Mouse (Mus musculus): ENCODE measurements around the gene Btf3l4.

Gene Btf3l4

GRCm38 (mm10) chr4:108832916-108833827 is at the start of gene Btf3l4:
Gene Btf3l4 (minus strand): TSS chr4:108833614.
- peak; percentile 79 to 89 for DNase-seq (ENCODE audit: low spot score in 2 of 2)

DNA sequence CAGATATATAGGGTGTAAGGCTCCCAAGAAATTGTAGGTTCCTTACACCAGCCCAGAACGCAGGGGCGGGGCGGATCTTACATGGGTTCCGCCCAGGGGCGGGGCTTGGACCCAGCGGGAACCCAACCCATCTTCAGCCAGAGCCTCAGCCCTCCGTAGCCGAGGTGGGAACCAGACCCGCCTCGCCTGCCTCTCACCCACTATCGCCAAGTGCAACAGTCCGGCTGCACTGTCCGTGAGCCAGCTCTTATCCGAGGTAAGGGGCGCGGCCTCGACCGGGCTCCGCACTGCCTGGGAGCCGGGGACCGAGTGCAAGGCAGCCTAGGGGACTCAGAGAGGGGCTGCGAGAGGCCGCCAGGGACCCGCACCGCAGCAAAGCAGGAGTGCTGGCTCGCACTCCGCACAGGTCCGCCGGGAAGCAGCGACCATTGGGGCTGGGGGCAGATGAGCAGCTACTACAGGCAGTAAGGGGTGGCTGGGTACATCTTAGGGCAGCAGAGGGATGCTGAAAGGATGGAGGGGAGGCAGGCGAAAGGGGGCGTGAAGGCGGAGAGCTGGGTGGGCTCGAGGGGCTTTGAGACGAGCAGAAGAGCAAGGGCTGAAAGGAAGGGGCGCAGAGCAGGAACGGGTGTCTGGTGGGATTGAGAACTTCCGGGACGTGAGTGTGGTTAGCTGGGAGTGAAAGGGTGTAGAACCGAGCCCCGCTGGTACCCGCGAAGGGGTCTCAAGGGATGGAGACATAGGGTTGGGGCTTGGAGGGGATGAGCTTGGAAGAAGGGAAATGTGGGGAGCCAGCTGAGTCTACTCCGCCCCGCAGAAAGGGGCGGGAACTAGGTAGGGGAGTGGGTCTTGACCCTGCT is 45.8 kb upstream of the Btf3l4 start, which contains the start of gene Rab3b:
Gene Rab3b, plus strand, starts transcription at position 101 of the 860 bp plus-strand sequence.
- DNase-seq (ENCODE audit: low spot score in 2 of 2): peak in 1 of 2 experiments; percentile 54

DNA sequence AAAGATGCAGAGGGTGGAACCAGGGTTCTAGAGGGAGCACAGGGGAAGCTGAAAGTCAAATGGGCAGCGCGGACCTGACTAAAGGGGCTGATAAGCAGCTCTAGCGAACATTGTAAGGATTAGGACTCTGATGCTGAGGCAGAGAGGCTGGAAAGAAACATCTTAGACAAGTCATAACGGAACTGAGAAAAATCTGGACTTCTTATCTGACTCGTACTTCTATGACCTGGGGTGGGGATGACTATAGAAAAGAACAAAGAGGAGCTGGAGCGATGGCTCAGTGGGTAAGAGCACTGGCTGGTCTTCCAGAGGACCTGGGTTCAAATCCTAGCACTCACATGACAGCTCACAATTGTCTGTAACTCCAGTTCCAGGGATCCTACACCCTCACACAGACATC is 44.5 kb upstream of the Btf3l4 start:
- no peak for DNase-seq (ENCODE audit: low spot score in 2 of 2)

DNA sequence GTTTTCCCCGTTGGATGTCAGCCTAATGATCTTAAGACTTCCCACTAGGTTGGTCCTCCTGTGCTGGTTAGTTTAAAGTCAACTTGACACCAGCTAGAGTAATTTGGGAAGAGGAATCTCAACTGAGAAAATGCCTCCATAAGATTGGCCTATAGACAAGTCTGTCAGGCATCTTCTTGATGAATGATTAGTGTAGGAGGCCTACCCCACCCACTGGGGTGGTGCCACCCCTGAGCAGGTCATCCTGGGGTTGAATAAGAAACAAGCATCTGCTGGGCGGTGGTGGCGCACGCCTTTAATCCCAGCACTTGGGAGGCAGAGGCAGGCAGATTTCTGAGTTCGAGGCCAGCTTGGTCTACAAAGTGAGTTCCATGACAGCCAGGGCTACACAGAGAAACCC is 40.3 kb upstream of the Btf3l4 start:
- DNase-seq (ENCODE audit: low spot score in 2 of 2): no peak

- DNase-seq (ENCODE audit: low spot score in 2 of 2): peak; percentile 71 to 96
Observed at GRCm38 (mm10) chr4:108869730-108870374, 36.4 kb upstream of the Btf3l4 start.

- no peak for DNase-seq (ENCODE audit: low spot score in 2 of 2)
Observed at GRCm38 (mm10) chr4:108866806-108867205, 33.4 kb upstream of the Btf3l4 start.

GRCm38 (mm10) chr4:108848505-108848848 is 15.1 kb upstream of the Btf3l4 start, which contains the start of gene A730015C16Rik:
Gene A730015C16Rik (minus strand): TSS chr4:108848619.
- DNase-seq (ENCODE audit: low spot score in 2 of 2): no peak

GRCm38 (mm10) chr4:108847715-108848504 is 14.5 kb upstream of the Btf3l4 start, which contains the start of gene Kti12:
Gene Kti12 (plus strand): TSS chr4:108847785.
- DNase-seq (ENCODE audit: low spot score in 2 of 2): peak; percentile 68 to 83

GRCm38 (mm10) chr4:108845824-108846569 is 12.6 kb upstream of the Btf3l4 start:
- DNase-seq (ENCODE audit: low spot score in 2 of 2): no peak

DNA sequence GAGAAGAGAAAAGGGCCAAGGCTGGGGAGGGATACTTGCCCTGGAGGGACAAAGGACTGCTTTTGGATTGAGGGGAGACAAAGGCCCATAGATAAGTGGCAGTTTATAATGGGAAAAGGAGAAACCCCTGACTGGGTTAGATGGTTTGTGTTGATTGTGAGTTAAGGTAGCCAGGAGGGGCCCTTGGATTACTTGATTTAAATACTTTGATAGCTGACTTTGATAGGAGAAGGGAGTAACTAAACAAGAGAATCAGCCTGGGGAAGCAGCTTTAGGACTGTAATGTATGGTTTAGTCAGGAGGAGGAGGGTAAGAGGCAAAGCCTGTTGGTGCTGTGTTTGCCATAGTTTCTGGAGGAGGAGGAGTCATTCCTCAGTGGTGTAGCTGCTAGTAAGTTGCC is 9.9 kb upstream of the Btf3l4 start:
- DNase-seq (ENCODE audit: low spot score in 2 of 2): no peak

- DNase-seq (ENCODE audit: low spot score in 2 of 2): no peak
Observed at GRCm38 (mm10) chr4:108841920-108842578, 8.6 kb upstream of the Btf3l4 start.

DNA sequence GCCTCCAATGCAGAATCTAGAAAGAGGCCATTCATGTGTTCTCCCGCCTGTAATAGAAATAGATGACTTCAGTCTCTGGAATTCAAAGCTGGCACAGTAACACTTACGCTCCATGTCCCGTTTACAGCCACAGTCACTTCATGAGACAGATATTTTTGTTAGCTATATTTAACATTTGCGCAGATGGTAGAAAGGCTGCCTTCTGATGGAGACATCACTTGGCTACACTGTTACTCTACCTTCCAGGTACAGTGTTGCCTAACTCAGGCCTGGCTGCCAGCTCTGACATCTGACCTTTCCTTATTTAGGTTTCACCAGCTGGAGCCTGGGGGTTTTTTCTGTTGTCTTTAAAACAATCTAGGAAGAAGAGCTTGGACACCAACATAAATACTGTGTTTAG is 4.6 kb upstream of the Btf3l4 start:
- peak in 1 of 2 experiments; percentile 35 for DNase-seq (ENCODE audit: low spot score in 2 of 2)

DNA sequence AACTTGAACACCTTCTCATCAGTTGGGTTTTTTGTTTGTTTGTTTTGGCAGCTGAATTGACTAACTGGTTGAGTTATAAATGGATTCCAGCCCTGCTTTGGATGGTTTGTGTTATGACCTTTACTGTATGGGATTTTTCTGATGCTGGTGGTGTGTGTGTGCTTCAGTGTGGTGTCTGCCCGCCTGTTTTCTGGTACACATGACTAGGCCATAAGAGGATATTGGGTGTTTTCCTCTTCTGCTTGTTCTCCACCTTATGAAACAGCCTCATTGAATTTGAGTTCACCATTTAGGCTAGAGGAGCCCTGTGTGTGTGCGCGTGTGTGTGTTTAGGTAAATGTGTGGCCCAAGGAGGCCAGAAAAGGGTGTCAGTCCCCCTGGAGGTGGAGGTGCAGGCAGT is 2.1 kb upstream of the Btf3l4 start:
- DNase-seq (ENCODE audit: low spot score in 2 of 2): no peak

DNA sequence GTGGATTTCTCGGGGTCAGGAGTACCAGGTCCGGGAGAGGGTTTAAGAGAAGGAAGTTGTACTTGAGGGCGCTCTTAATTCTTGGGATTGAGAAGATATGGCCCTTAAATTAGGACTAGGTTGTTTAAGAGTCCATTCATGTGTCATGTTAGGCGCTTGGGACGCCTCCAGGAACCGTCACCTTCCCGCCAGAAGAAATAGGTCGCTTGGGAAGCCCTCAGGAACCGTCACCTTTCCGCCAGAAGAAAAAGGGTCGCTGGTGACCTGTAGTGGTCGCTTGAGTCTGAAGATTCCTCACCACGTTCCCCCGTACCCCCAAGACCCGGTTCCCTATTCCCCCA is 1.5 kb upstream of the Btf3l4 start:
- peak in 1 of 2 experiments; percentile 18 for DNase-seq (ENCODE audit: low spot score in 2 of 2)

- DNase-seq (ENCODE audit: low spot score in 2 of 2): peak; percentile 68 to 87
Observed at GRCm38 (mm10) chr4:108834115-108834970, 929 bp upstream of the Btf3l4 start, which contains the start of gene Txndc12. Gene Txndc12 (plus strand): TSS chr4:108834601.

DNA sequence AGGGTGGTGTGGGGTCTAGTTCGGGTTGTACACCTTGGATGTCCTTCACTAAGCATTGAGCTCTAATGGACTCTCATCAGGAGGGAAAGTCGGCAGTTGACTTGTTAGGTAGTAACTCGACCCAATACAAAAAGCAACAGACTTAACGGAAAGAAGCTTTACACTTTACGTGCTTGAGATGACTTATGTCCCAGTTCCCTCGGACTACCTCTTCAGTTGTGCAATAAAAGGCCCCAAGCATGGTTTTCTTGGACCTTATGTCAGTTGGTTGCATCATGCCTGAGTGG is 357 bp upstream of the Btf3l4 start:
- DNase-seq (ENCODE audit: low spot score in 2 of 2): no peak

GRCm38 (mm10) chr4:108830698-108831097 is 2.7 kb downstream of the Btf3l4 start:
- DNase-seq (ENCODE audit: low spot score in 2 of 2): no peak

- DNase-seq (ENCODE audit: low spot score in 2 of 2): no peak
Observed at GRCm38 (mm10) chr4:108826643-108827042, 6.8 kb downstream of the Btf3l4 start.

GRCm38 (mm10) chr4:108826096-108826495 is 7.3 kb downstream of the Btf3l4 start:
- no peak for DNase-seq (ENCODE audit: low spot score in 2 of 2)

Data from left cerebral cortex, adult 9 months (tissue).